Mouse (Mus musculus) E14TG2a.4 (cell line): ENCODE data around the gene Pcyt1a.

Experiments used
- H3K27me3 ChIP-seq: 2 replicates; pipeline ENCODE4 v1.6.1; 2014; ENCODE audit warnings: low read length, control low read depth; ENCODE audit not compliant: insufficient read depth
- H3K36me3 ChIP-seq: 2 replicates; pipeline ENCODE4 v1.6.1; 2014; ENCODE audit warnings: low read length, control low read depth; ENCODE audit not compliant: insufficient read depth
- H3K4me1 ChIP-seq: replicated peaks from 2 replicates; pipeline ENCODE4 v1.6.1; 2014; ENCODE audit warnings: low read depth, low read length, control low read depth
- H3K4me3 ChIP-seq: replicated peaks from 2 replicates; pipeline ENCODE4 v1.5.1; 2014; ENCODE audit warnings: mild to moderate bottlenecking, low read length
- H3K9me3 ChIP-seq: 2 replicates; pipeline ENCODE4 v1.6.1; 2014; ENCODE audit warnings: low read length, control low read depth
- CTCF ChIP-seq: conservative IDR thresholded peaks from 2 replicates; pipeline ENCODE4 v1.5.1; 2014; ENCODE audit warnings: low read length
- NANOG ChIP-seq: IDR thresholded peaks from 2 replicates; pipeline ENCODE4 v1.6.1; 2014; ENCODE audit warnings: borderline replicate concordance, low read length, mixed read lengths
- POU5F1 ChIP-seq: IDR thresholded peaks from 2 replicates; pipeline ENCODE4 v1.6.1; 2014; ENCODE audit warnings: low read length, borderline replicate concordance

Gene Pcyt1a

DNA sequence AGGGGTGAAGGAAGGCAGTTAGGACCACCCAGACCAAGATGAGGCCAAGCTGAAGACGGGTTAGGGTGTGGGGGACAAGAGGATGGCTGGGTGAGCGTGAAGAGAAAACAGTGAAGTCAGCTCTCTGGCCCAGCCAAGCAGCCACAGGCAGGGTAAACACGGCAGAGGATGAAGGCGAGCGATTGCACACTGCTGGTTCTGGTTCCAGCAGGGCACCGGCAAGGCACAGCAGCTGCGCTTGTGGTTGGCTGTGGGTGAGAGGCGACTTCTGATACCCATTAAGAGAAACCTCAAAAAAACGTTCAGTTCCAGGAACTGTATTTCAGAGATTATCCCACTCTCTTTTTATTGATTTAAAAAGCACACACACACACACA, 89.6 kb downstream of the Pcyt1a start:
- no peaks in the 10 kb centered on the region for H3K27me3 ChIP-seq
- peaks cover 63% of the 10 kb centered on the region for H3K4me1 ChIP-seq
- no peak overlapping the region for H3K4me3 ChIP-seq
- H3K36me3 ChIP-seq = no peaks in the 10 kb centered on the region
- no peaks in the 10 kb centered on the region for H3K9me3 ChIP-seq
- TF ChIP-seq NANOG = no peak
- TF ChIP-seq CTCF = no peak
- no peak for TF ChIP-seq POU5F1

DNA sequence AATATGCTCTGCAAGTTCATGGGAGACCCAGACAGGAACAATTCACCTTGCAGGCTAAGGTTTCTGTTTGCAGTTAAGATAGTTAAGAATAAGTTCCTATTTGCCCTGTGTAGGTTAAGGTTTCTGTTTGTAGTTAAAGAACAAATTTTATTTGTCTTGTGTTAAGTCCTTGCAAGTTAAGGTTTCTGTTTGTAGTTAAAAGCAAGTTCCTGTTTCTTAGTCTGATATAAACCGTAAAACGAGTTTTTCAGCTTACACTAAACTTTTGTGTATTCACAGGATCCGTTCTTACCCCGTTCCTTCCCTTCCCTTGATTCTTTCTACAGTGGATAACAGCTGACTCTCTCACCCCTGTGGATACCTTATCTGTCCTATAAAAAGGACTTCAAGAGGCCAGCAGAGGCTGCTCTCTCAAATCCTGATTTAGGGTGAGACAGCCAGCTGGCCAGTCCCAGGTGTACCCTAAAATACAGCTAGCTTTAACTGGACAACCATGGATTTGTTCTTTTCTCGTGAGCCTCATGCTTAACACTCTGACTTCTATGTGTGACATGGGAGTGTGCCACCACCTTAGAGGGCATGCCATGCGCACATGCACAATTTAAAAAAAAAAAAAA, 92.0 kb downstream of the Pcyt1a start:
- Histone ChIP-seq H3K27me3 (no peaks in the 10 kb centered on the region), H3K9me3 (no peaks in the 10 kb centered on the region), H3K4me1 (peaks cover 49% of the 10 kb centered on the region), H3K36me3 (no peaks in the 10 kb centered on the region), H3K4me3 (no peak overlapping the region)
- TF ChIP-seq CTCF (no peak), POU5F1 (no peak), NANOG (no peak)

DNA sequence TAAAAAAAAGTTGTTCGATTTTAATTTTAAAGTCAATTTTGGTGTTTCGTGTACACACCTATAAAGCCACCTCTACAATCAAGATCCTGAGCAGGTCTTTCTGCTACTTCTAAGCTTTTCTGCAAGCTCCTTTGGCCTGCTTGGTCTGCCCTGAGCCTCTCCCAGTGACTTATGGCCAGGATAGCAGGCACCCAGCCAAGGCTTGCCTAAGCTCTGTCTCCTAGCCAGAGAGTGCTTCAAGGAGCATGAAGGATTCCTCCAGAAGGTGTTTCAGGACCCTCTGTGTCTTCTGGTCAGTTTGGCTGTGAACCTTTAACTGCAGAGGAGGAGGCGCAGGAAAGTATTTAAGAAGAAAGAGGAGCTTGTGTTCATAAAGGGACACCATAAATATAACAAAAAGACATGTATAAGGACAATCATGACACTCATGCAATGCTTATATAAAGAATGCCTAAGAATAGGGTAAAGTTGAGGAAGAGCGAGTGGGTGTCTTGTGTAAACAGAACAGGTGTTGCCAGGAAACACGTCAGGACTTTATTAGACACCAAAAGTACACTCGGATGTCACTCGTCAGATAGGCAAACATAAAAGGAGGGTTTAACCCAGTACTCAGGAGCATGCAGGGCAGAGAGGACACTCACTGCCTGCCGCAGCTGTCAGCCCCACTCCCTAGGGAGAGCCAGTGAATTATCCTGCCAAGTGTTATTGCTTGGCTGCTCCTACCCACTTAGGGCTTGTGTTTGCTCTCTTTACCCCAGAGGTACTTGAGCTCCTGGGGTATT, 92.9 kb downstream of the Pcyt1a start:
- Histone ChIP-seq H3K4me1 (peaks cover 41% of the 10 kb centered on the region), H3K4me3 (no peak overlapping the region), H3K36me3 (no peaks in the 10 kb centered on the region), H3K9me3 (no peaks in the 10 kb centered on the region), H3K27me3 (no peaks in the 10 kb centered on the region)
- TF ChIP-seq CTCF (no peak), NANOG (no peak), POU5F1 (no peak)

- H3K9me3 ChIP-seq = no peaks in the 10 kb centered on the region
- no peaks in the 10 kb centered on the region for H3K36me3 ChIP-seq
- no peak for TF ChIP-seq CTCF
- TF ChIP-seq POU5F1 = no peak
- no peak for TF ChIP-seq NANOG
- 0 out of 2 replicates have a peak, but pooled peaks cover 2% of the 10 kb centered on the region for H3K27me3 ChIP-seq
- H3K4me1 ChIP-seq = peaks cover 35% of the 10 kb centered on the region
- no peak overlapping the region for H3K4me3 ChIP-seq
Observed at GRCm38 (mm10) chr16:32524244-32524615, 93.5 kb downstream of the Pcyt1a start.
